Mouse (Mus musculus): ENCODE data around the gene Nfe2l1. TPM values are rescaled to one million over a fixed set of nuclear protein-coding genes. Genes with fewer than 3 reads are reported as not detected.

The Nfe2l1 gene
- polyA plus RNA-seq, 1 experiment from 2014 or later = 59.6 TPM

DNA sequence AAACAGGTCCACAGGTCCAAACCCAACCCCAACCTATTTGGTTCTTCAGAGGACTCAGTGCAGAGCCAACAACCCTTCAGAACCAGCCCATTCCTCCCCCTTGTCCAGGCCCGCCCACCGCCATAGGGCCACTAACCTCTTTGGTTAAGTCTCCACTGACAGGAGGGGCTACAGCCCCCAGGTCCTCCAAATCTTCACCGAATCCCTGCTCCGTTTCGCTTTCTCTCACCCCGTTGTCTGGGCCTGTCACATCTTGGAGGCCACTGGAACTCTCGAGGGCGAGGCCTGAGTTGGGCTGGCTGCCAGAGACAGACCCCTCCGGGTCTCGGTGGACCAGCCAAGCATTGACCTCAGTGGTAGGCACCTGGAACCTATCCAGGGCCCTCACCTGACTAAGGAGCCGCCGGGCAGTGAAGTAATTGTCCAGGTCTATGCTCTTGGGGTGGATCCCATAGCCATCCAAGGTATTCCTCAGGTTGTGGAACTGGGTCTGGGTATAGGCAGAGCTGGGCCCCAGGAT, 2.6 kb downstream of the Nfe2l1 start:
- no peak for ATAC-seq (replicated peaks)
- H3K4me2 ChIP-seq (replicated peaks) = 0 out of 2 replicates have a peak overlapping the region, but pooled peaks have one; percentile 8
- peaks cover 69% of the 10 kb centered on the region for H3K4me1 ChIP-seq
- H3K4me3 ChIP-seq = no peak overlapping the region
- no peaks in the 10 kb centered on the region for H3K9me3 ChIP-seq
- no peak overlapping the region for H3K27ac ChIP-seq (replicated peaks)
- no peak overlapping the region for H3K9ac ChIP-seq (replicated peaks)
- 69% methylated on average over 12 of the region's 12 CpGs for WGBS
- H3K27me3 ChIP-seq = no peaks in the 10 kb centered on the region
- peaks cover 17% of the 10 kb centered on the region; the same call in 1 of the 2 replicates for H3K36me3 ChIP-seq

DNA sequence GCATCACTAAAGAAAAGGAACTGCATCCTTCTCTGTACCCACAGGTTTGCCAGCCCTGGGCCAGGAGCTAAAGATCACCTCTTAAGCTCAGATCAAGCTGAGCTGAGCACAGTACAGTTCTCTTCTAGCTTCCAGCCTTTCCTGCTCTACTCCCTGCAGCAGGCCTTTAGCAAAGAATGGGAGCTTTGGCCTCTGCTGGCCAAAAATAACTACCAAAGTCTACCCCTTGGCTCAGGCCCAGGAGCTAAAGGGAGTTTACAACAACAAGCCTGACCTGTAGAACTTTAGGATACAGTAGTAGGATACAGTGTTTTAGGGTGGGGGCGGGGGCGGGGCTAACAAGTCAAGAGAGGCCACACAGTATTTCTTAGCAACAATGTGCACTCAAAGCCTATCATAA, 3.3 kb downstream of the Nfe2l1 start:
- WGBS = 88% methylated on average over 2 of the region's 2 CpGs
- no peak for ATAC-seq (replicated peaks)
- Histone ChIP-seq H3K4me1 (peaks cover 69% of the 10 kb centered on the region), H3K4me3 (0 out of 2 replicates have a peak overlapping the region, but pooled peaks have one; percentile 6), H3K9me3 (no peaks in the 10 kb centered on the region), H3K27me3 (no peaks in the 10 kb centered on the region), H3K9ac (replicated peaks) (peak overlapping the region; percentile 14; the same call in 1 of the 2 replicates), H3K27ac (replicated peaks) (no peak overlapping the region; the same call in 1 of the 2 replicates), H3K4me2 (replicated peaks) (peak overlapping the region; percentile 22; the same call in 1 of the 2 replicates), H3K36me3 (peaks cover 23% of the 10 kb centered on the region)

DNA sequence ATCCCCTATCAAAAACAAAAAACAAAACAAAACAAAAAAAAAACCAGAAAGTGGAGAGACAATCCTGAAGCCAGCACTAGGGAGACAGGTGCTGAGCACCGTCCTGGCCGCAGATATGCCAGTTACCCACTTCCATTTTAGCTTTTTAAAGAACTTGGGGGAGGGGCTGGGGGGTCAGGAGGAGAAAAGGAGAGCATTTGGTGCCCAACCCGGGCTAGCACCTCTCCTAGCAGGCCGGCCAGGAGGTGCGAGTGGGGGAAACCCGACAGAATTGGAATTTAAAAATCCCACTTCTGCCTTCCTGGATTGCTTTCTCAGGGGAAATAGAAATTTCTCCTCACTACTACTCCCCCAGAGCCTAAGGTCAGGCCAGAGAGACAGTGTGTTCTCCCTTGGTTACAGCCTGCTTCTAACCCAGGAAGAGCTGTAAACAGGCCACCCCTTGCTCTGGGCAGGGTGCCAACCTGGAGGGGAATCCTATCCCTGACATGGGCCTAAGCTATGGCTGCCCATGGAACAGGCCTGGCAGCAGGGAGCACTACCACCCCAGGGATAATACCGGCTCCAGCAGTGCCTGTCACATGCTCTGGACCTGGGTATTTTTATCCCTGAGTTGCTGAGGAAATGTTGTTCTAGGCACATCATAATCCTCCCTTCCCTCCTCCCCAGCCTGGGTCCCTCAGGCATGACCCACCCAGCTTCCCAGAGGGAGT, 4.8 kb downstream of the Nfe2l1 start:
- H3K27me3 ChIP-seq = no peaks in the 10 kb centered on the region
- no peaks in the 10 kb centered on the region for H3K9me3 ChIP-seq
- peak overlapping the region; percentile 87 for H3K4me2 ChIP-seq (replicated peaks)
- H3K4me3 ChIP-seq = peak overlapping the region; percentile 45; the same call in 1 of the 2 replicates
- peak overlapping the region; percentile 91 for H3K27ac ChIP-seq (replicated peaks)
- peaks cover 38% of the 10 kb centered on the region for H3K36me3 ChIP-seq
- 36% methylated on average over 7 of the region's 7 CpGs for WGBS
- no peak for ATAC-seq (replicated peaks)
- peaks cover 64% of the 10 kb centered on the region for H3K4me1 ChIP-seq
- peak overlapping the region; percentile 23; the same call in 1 of the 2 replicates for H3K9ac ChIP-seq (replicated peaks)

DNA sequence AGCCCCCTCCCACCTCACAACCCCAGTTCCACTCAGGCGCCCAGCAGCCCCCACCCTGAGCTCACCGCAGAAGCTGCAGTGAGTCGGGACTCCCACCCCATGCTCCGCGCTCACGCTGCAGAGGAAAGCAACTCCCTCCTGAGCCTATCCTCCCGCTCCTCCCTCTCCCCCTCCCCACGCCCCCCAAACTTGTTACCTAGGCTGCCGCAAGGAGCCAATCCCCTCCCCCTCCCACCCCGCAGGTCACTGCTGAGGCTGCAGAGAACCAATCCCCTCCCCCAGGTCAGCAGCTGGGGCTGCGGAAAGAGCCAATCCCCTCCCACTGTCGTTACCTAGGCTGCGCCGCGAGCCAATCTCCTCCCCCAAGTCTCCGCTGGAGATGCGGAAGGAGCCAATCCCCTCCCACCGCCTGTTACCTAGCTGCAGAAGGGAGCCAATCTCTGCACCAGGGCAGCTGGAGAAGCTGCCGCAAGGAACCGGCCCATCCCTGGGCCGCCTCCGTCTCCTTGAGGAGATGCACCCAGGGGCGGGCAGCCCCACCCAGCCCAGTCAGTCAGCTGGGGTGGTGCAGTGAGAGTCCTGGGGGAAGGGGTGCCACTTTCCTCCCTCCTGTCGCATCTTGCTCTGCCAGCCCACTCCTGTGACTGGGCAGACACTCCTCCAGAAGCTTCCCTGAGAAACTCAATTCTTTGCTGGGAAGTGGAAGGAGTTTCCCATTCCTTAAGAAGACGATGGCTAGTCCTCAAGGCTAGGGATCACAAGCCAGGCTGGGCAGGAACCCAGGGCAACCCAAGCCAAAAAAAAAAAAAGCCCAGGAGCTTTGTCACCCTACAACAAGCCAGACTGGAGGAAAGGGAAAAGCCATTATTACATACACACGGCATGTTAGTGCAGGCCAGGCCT, 5.6 kb downstream of the Nfe2l1 start:
- Histone ChIP-seq H3K4me1 (peaks cover 64% of the 10 kb centered on the region), H3K9ac (replicated peaks) (peak overlapping the region; percentile 47), H3K9me3 (no peaks in the 10 kb centered on the region), H3K36me3 (peaks cover 46% of the 10 kb centered on the region), H3K4me3 (peak overlapping the region; percentile 45), H3K27me3 (no peaks in the 10 kb centered on the region), H3K27ac (replicated peaks) (peak overlapping the region; percentile 91), H3K4me2 (replicated peaks) (peak overlapping the region; percentile 87)
- WGBS = under 1% methylated on average over 24 of the region's 26 CpGs
- peak; percentile 90 for ATAC-seq (replicated peaks)

DNA sequence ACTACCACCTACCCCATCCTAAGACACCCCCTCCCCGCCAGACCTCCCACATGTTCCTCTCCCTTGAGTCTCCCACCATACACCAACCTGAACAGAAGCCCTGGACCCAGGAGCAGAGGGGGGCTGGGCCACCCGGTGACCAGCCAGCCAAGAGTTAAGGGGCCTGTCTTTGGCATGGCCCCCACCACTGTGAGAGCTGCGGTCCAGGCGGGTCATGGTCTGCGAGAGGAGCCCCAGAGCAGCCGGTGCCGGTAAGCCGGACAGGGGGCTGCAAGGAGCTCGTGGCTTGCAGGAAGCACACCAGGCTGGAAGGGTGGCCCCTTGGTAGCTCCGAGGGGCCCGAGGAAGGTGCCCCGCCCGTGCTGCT, 6.3 kb downstream of the Nfe2l1 start:
- Histone ChIP-seq H3K9ac (replicated peaks) (peak overlapping the region; percentile 47), H3K4me1 (peaks cover 58% of the 10 kb centered on the region), H3K27me3 (no peaks in the 10 kb centered on the region), H3K27ac (replicated peaks) (peak overlapping the region; percentile 91), H3K4me3 (peak overlapping the region; percentile 45), H3K9me3 (no peaks in the 10 kb centered on the region), H3K4me2 (replicated peaks) (peak overlapping the region; percentile 87), H3K36me3 (peaks cover 53% of the 10 kb centered on the region)
- peak; percentile 35 for ATAC-seq (replicated peaks)
- WGBS = 6% methylated on average over 13 of the region's 13 CpGs

DNA sequence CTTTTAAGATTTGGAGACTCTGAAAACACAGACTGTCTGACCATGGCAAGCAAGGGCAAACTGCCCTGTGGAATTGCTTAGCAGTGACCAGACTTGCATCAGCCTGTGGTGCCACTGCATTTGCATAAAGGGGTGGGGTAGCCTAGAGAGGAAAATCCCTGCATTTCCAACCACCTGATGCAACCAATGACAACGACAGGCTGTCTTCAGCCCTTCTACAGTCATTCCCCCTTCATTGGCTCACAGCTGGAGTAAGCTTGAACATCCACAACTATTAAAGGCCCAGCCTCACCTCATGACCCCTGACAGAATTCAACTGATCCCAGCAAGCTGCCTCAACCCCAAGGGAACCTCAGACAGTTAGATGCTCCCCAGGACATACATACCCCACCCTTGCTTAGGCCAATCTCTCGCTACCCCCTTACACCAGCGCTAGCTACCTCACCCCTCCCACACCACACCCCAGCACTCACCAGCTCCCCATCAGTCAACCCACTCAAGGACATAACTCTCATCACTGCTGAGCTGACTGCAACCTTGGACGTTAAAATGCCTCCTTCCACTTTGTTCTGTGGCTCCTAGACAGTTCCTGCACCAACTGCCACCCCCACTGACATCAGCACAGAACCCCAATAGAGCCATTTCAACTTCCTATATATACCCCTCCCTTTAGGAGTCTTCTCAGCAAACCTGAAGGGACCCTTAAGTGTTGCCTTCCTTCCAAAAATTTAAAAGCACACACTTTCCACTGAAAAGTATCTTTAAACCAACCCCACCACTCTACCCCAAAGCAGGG, 6.9 kb downstream of the Nfe2l1 start:
- Histone ChIP-seq H3K4me1 (peaks cover 52% of the 10 kb centered on the region), H3K36me3 (peaks cover 59% of the 10 kb centered on the region), H3K4me3 (peak overlapping the region; percentile 45), H3K4me2 (replicated peaks) (peak overlapping the region; percentile 87), H3K27me3 (no peaks in the 10 kb centered on the region), H3K9ac (replicated peaks) (peak overlapping the region; percentile 47), H3K9me3 (no peaks in the 10 kb centered on the region), H3K27ac (replicated peaks) (peak overlapping the region; percentile 91)
- ATAC-seq (replicated peaks) = no peak
- 41% methylated on average over 4 of the region's 4 CpGs for WGBS

DNA sequence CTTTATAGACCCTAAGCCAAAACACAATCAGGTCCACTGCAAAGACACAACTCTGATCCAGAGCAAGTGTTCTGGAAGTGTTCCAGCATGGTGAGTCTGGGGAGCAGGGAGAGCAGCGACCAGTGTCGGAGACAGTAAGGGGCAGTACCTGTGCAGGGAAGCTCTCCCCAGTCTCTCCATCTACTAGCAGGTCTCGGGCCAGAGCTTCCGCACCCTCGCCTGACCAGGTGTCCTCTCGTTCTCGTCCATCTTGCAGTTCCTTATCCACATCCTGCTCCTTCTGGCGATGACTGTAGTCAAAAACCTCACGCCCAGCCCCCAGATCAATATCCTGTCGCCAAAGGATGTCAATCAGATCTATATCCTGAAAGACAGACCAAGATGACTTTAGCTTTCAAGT, 7.8 kb downstream of the Nfe2l1 start:
- H3K9me3 ChIP-seq = no peaks in the 10 kb centered on the region
- no peaks in the 10 kb centered on the region for H3K27me3 ChIP-seq
- peaks cover 59% of the 10 kb centered on the region for H3K36me3 ChIP-seq
- no peak overlapping the region for H3K4me3 ChIP-seq
- ATAC-seq (replicated peaks) = no peak
- peaks cover 43% of the 10 kb centered on the region for H3K4me1 ChIP-seq
- WGBS = 91% methylated on average over 10 of the region's 10 CpGs
- no peak overlapping the region for H3K27ac ChIP-seq (replicated peaks)
- no peak overlapping the region for H3K4me2 ChIP-seq (replicated peaks)
- no peak overlapping the region for H3K9ac ChIP-seq (replicated peaks)

DNA sequence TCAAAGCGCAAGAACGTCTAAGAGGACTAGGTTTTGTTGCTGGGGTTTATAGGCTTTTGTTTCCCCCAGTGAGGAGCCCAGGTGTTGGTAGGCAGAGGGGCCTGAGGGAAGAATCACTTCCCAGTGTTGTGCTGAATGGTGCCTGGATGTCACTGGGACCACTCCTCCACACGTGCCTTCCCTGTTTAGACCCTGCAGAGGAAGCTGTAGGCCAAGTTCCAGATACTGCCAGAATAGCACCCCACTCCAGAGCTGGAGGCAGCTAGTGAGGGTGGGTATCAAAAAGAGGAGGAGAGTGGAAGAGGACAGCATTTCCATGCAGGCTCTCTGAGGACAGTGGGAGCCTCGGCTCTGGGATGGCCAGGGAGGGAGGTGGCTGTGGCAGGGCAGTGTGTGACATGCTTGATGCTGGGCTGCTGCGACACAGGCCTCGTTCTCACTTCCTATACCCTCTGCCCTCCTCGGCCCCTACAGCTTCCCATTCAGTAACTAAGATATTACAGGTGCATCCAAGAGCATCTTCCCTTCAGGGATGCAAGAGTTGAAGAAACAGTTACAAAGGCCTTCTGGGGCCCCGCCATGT, 11.5 kb downstream of the Nfe2l1 start:
- no peak for ATAC-seq (replicated peaks)
- H3K4me3 ChIP-seq = no peak overlapping the region
- no peak overlapping the region for H3K9ac ChIP-seq (replicated peaks)
- peaks cover 67% of the 10 kb centered on the region for H3K36me3 ChIP-seq
- WGBS = 82% methylated on average over 8 of the region's 8 CpGs
- peaks cover 7% of the 10 kb centered on the region for H3K4me1 ChIP-seq
- H3K27ac ChIP-seq (replicated peaks) = no peak overlapping the region
- H3K9me3 ChIP-seq = no peaks in the 10 kb centered on the region
- no peak overlapping the region for H3K4me2 ChIP-seq (replicated peaks)
- H3K27me3 ChIP-seq = no peaks in the 10 kb centered on the region

DNA sequence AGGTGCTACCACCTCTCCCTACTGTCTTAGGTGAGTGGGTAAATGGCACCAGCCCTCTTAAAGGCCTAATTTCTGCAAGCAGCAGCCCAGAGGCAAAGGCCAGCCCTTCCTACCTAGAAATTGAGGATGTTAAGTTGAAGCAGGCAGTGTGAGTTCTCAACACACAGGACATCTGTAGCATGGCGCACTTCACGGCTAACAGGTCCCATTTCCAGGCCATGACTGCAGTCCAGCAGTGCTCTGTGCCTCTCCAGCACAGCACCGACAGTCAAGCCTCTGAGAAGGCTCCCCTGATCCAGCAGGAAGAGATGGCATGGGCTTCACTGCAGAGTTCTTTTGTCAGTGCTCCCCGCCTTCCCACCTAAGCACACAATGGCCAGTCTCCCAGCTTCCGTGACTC, 12.8 kb downstream of the Nfe2l1 start:
- 59% methylated on average over 5 of the region's 5 CpGs for WGBS

DNA sequence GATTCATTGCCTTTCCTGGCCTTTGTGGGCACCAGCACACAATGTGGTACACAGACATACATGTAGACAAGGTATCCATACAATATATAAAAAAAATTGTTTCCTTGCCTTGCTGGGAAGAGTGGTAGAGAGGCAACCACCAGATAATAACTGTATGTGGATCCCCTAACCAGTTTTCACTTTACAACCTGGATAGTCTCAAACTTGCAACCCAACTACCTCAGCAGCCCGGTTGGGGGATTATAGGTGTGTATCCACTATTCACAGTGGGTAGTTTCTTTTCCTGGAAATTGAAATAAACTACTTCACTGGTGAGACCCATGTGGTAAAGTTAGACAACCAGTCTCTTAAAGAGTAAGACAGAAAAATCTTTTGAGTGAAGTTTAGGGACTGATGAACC, 13.3 kb downstream of the Nfe2l1 start:
- Histone ChIP-seq H3K36me3 (peaks cover 65% of the 10 kb centered on the region), H3K9me3 (no peaks in the 10 kb centered on the region), H3K4me2 (replicated peaks) (no peak overlapping the region), H3K4me1 (no peaks in the 10 kb centered on the region), H3K27ac (replicated peaks) (no peak overlapping the region), H3K9ac (replicated peaks) (no peak overlapping the region), H3K4me3 (no peak overlapping the region), H3K27me3 (no peaks in the 10 kb centered on the region)
- 95% methylated on average over 1 of the region's 1 CpGs for WGBS
- no peak for ATAC-seq (replicated peaks)

More for the DNA sequence above, 12.8 kb downstream of the Nfe2l1 start:
- ATAC-seq (replicated peaks) = no peak
- H3K27ac ChIP-seq (replicated peaks) = no peak overlapping the region
- no peak overlapping the region for H3K4me2 ChIP-seq (replicated peaks)
- no peaks in the 10 kb centered on the region for H3K27me3 ChIP-seq
- H3K9me3 ChIP-seq = no peaks in the 10 kb centered on the region
- H3K4me3 ChIP-seq = no peak overlapping the region
- no peaks in the 10 kb centered on the region for H3K4me1 ChIP-seq
- no peak overlapping the region for H3K9ac ChIP-seq (replicated peaks)
- H3K36me3 ChIP-seq = peaks cover 67% of the 10 kb centered on the region

DNA sequence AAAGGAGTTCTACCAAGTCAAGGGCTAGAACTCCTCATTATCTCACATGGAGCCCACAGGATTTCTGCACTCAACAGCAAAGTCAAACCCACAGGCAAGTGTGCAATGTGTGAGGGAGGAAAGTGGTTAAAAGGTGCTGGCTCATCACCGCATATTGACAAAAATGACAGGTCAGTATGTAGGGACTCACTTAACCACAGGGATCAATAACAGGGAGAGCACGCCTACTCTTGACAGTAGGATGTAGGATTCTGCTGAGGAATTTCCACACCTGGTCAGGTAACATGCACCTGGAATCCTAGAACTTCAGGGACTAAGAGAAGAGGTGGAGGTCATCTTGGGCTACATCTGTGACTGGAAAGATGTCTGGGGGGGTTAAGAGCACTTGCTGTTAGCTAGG, 13.9 kb downstream of the Nfe2l1 start:
- peaks cover 64% of the 10 kb centered on the region for H3K36me3 ChIP-seq
- H3K4me1 ChIP-seq = no peaks in the 10 kb centered on the region
- no peak overlapping the region for H3K9ac ChIP-seq (replicated peaks)
- H3K9me3 ChIP-seq = no peaks in the 10 kb centered on the region
- 95% methylated on average over 2 of the region's 2 CpGs for WGBS
- H3K27ac ChIP-seq (replicated peaks) = no peak overlapping the region
- no peaks in the 10 kb centered on the region for H3K27me3 ChIP-seq
- H3K4me3 ChIP-seq = no peak overlapping the region
- no peak overlapping the region for H3K4me2 ChIP-seq (replicated peaks)
- ATAC-seq (replicated peaks) = no peak
